Mouse (Mus musculus) embryonic facial prominence, embryonic 11.5 days (tissue): ENCODE results near the gene Sucla2. TPM values are rescaled to one million over a fixed set of nuclear protein-coding genes. Genes with fewer than 3 reads are reported as not detected.

Experiments
- ATAC-seq: fragments of 200-750 bp; cut with Nextera tagmentation; replicated peaks from 2 replicates; pipeline ENCODE4 v1.8.0; 2017; ENCODE audit warnings: low read depth; ENCODE audit not compliant: insufficient number of reproducible peaks, low FRiP score, low TSS enrichment
- DNase-seq: peaks from one replicate; pipeline ENCODE4 v3.0.0-alpha.2; 2015; ENCODE audit warnings: low spot score
- H3K27ac ChIP-seq: fragments of 300-500 bp; sonication (generic); replicated peaks from 2 replicates; pipeline ENCODE4 v1.5.1; 2014; ENCODE audit warnings: mild to moderate bottlenecking, low read depth, low read length, control low read depth
- H3K27me3 ChIP-seq: fragments of 300-500 bp; sonication (generic); 2 replicates; pipeline ENCODE4 v1.6.1; 2014; ENCODE audit warnings: mild to moderate bottlenecking, low read length, moderate library complexity, mixed read lengths; ENCODE audit not compliant: control insufficient read depth, insufficient read depth
- H3K36me3 ChIP-seq: fragments of 300-500 bp; sonication (generic); replicated peaks from 2 replicates; pipeline ENCODE4 v1.6.1; 2014; ENCODE audit warnings: low read depth, mild to moderate bottlenecking, low read length, moderate library complexity, mixed read lengths; ENCODE audit not compliant: control insufficient read depth, insufficient read depth
- H3K4me1 ChIP-seq: fragments of 300-500 bp; sonication (generic); 2 replicates; pipeline ENCODE4 v1.6.1; 2014; ENCODE audit warnings: low read length, mixed read lengths; ENCODE audit not compliant: control insufficient read depth, insufficient read depth
- H3K4me2 ChIP-seq: fragments of 300-500 bp; sonication (generic); 2 replicates; pipeline ENCODE4 v1.6.1; 2014; ENCODE audit warnings: low read depth, mild to moderate bottlenecking, control low read depth, low read length, moderate library complexity
- H3K4me3 ChIP-seq: fragments of 300-500 bp; sonication (generic); 2 replicates; pipeline ENCODE4 v1.5.1; 2014; ENCODE audit warnings: low read depth, low read length, control low read depth
- H3K9ac ChIP-seq: fragments of 300-500 bp; sonication (generic); replicated peaks from 2 replicates; pipeline ENCODE4 v1.6.1; 2014; ENCODE audit warnings: mild to moderate bottlenecking, control low read depth, low read length
- H3K9me3 ChIP-seq: fragments of 300-500 bp; sonication (generic); replicated peaks from 2 replicates; pipeline ENCODE4 v1.6.1; 2016; ENCODE audit warnings: mild to moderate bottlenecking, low read length, inconsistent platforms, mixed read lengths; ENCODE audit not compliant: control insufficient read depth
- WGBS: fragments of 180-500 bp; shearing (Covaris S2); extraction: QIAGEN DNeasy Blood & Tissue Kit; methylation state at CpG from one replicate; pipeline ENCODE4 v1.1.7; 2014; 5-methylcytosine and 5-hydroxymethylcytosine counted together
- polyA plus RNA-seq: library from polyadenylated mRNA; unstranded; fragments of >200 nt; fragmentation: Nextera tagmentation; extraction: Ambion mirVana; gene quantifications from 2 replicates; pipeline ENCODE4 v1.2.1, GENCODE M21; 2014

The Sucla2 gene
- polyA plus RNA-seq, 1 experiment from 2014 or later: 134 TPM

DNA sequence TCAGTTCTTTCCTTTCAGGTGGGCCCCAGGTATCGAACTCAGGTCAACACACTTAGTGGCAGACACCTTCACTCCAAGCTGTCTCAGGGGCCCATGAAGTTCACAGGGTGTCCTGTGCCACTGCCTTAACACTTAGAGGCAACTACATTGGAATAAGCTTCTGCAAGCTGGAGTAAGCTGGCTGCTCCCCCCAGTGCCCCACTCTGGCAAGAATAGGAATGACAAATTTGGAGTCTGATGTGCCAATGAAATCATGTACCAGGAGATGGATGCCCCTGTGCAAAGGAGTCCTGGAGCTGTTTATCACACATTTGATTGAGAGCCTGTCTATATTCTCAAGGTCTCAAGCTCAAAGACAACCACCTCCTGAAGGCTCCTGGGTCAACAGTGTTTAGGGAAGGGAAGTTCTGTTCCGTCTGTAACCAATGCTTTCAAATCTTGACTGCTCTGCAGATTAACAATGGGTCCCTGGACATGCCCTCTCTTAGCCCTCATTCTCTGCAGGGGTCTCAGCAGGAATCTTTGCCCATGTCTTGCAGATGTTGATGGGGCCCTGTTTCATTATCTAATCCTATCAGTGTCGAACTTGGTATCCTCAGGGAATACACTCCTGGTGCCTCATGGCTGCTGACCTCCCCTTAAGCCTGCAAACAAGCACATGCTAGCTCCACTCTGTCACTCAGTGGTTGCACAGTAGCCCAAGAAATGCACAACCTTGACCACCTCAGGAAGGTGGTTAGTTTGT, 40.6 kb upstream of the Sucla2 start:
- Histone ChIP-seq H3K36me3 (no peaks in the 10 kb centered on the region), H3K27ac (no peak overlapping the region), H3K4me3 (no peak overlapping the region), H3K27me3 (no peaks in the 10 kb centered on the region), H3K9ac (no peak overlapping the region), H3K4me2 (no peak overlapping the region), H3K4me1 (no peaks in the 10 kb centered on the region), H3K9me3 (no peaks in the 10 kb centered on the region)
- no peak for ATAC-seq
- DNase-seq: no peak
- WGBS: 64% methylated on average over 3 of the region's 3 CpGs

DNA sequence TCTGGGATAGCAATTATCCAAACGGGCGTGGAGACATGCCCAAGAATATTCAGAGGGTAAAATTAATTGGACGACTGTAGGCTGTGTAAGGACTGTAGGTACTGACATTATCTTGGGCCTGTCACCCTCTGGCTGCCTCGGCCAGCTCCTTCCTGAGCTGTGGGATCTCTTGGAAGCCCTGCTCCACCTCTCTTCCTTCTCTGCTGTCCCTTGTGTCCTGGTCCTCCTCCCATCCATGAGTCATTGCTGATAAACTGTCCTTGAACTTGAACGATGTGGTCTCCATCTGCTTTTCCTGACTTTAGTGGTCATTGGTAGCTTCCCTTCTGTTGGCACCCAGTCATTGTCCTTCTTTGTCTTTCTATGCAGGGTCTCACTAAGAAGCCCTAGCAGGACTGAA, 38.5 kb upstream of the Sucla2 start:
- H3K4me3 ChIP-seq: no peak overlapping the region

GRCm38 (mm10) chr14:73493356-73493755, 31.8 kb upstream of the Sucla2 start:
- DNase-seq (no peak), ATAC-seq (no peak)
- Histone ChIP-seq H3K4me3 (no peak overlapping the region), H3K27ac (no peak overlapping the region), H3K27me3 (no peaks in the 10 kb centered on the region), H3K36me3 (no peaks in the 10 kb centered on the region), H3K4me1 (no peaks in the 10 kb centered on the region), H3K4me2 (no peak overlapping the region), H3K9me3 (no peaks in the 10 kb centered on the region), H3K9ac (no peak overlapping the region)
- WGBS: 89% methylated on average over 6 of the region's 6 CpGs

More for the DNA sequence above, 38.5 kb upstream of the Sucla2 start:
- no peak overlapping the region for H3K27ac ChIP-seq
- no peaks in the 10 kb centered on the region for H3K4me1 ChIP-seq
- H3K36me3 ChIP-seq: no peaks in the 10 kb centered on the region
- 65% methylated on average over 5 of the region's 5 CpGs for WGBS
- no peaks in the 10 kb centered on the region for H3K9me3 ChIP-seq
- no peak overlapping the region for H3K4me2 ChIP-seq
- no peak for ATAC-seq
- H3K27me3 ChIP-seq: no peaks in the 10 kb centered on the region
- DNase-seq: no peak
- no peak overlapping the region for H3K9ac ChIP-seq

DNA sequence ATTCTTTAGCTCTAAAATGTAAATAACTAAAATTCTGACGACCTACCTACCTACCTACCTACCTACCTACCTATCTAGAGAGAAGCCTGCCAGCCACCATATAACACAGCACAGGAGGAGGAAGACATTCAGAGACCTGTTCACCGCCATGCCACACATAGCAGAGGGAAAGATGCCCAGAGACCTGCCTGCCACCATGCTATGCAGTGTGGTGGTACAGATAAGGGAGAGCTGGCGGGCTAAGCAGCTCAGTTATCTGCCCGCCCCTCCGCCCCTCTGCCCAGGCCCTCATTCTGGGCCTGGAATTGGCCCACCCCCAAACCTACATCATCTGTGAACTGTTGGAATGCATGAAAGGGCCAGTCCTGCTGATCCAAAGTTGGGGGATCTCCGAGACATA, 31.0 kb upstream of the Sucla2 start:
- no peak for DNase-seq
- 77% methylated on average over 6 of the region's 6 CpGs for WGBS

DNA sequence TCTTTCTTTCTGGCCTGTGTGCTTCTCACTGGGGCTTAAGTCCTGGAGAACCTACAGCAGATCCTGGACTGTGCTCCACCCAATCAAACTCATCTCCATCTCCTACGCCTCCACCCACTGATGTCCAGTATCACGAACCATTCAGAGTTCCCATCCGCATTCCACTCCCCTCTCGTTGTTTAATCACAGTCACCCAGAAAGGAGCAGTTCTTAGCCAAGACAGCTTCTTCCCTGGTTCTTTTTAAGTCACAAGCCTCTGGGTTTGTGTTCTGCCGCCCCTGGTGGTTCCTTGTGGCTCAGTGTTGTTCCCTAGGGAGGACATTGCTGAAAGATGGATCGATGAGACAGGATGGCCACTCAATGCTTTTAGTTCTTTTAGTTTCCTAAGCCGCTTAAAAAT, 29.4 kb upstream of the Sucla2 start:
- DNase-seq: no peak
- Histone ChIP-seq H3K4me3 (no peak overlapping the region), H3K9ac (no peak overlapping the region), H3K9me3 (no peaks in the 10 kb centered on the region), H3K4me2 (no peak overlapping the region), H3K36me3 (no peaks in the 10 kb centered on the region), H3K4me1 (no peaks in the 10 kb centered on the region), H3K27ac (no peak overlapping the region), H3K27me3 (no peaks in the 10 kb centered on the region)
- ATAC-seq: no peak
- 69% methylated on average over 7 of the region's 7 CpGs for WGBS

More for the DNA sequence above, 31.0 kb upstream of the Sucla2 start:
- Histone ChIP-seq H3K4me2 (no peak overlapping the region), H3K9me3 (no peaks in the 10 kb centered on the region), H3K27ac (no peak overlapping the region), H3K27me3 (no peaks in the 10 kb centered on the region), H3K9ac (no peak overlapping the region), H3K36me3 (no peaks in the 10 kb centered on the region), H3K4me1 (no peaks in the 10 kb centered on the region), H3K4me3 (no peak overlapping the region)
- ATAC-seq: no peak

DNA sequence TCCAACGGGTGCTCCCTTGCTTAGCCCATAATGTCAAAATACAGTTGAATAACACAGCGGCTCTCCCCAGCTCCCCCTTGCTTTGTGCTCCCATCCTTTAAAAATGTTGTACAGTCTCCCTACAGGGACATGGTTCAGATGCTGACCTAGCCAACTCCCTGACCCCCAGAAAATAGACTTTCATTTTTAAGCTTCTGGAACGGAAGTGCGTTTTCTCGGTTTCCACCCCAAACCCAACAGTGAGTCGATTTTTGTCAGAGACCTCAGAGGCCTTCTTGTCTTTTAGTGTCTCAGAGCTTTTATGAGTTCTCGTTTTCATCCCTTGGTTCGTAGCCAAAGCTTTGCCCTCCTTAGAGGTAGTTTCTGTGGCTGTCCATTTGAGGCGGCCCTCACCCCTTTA, 23.8 kb upstream of the Sucla2 start:
- Histone ChIP-seq H3K4me2 (no peak overlapping the region), H3K4me1 (no peaks in the 10 kb centered on the region), H3K36me3 (no peaks in the 10 kb centered on the region), H3K27ac (no peak overlapping the region), H3K27me3 (no peaks in the 10 kb centered on the region), H3K9ac (no peak overlapping the region), H3K4me3 (no peak overlapping the region), H3K9me3 (no peaks in the 10 kb centered on the region)
- WGBS: 89% methylated on average over 9 of the region's 9 CpGs
- ATAC-seq: no peak
- no peak for DNase-seq

- DNase-seq: no peak
- WGBS: 81% methylated on average over 6 of the region's 6 CpGs
- Histone ChIP-seq H3K4me1 (no peaks in the 10 kb centered on the region), H3K27me3 (no peaks in the 10 kb centered on the region), H3K27ac (no peak overlapping the region), H3K9ac (no peak overlapping the region), H3K4me2 (no peak overlapping the region), H3K4me3 (no peak overlapping the region), H3K9me3 (no peaks in the 10 kb centered on the region), H3K36me3 (no peaks in the 10 kb centered on the region)
- ATAC-seq: no peak
These were observed 23.4 kb upstream of the Sucla2 start for GRCm38 (mm10) chr14:73501721-73502120.

DNA sequence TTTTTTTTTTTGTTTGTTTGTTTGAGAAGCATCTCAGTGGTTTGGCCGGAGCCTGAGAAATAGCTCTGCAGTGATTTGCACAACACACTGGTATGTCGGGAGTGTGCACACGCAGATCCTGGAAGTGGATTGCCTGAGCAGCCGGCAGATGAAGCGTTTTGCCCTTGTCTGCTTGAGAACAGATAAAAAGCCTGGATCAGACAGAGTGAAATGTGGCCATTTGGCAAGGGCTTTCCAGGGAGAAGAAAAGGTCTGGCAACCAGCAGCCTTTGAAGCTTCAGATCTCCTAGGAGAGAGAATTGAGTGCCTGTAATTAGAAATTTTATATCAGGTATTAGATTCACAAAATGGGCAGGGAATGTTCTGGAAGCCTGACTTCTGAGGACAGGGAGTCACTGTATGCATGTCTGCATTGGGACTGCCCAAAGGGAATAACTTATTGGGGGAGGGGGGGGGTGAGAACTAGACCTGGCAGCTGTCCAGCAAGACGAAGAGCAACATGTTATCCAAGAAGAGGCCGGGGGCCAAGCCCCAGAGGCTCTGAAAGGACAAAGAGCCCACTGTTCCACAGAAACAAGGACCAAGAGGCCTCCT, 22.4 kb upstream of the Sucla2 start:
- ATAC-seq: no peak; the same call in 1 of the 2 replicates
- 36% methylated on average over 7 of the region's 7 CpGs for WGBS
- Histone ChIP-seq H3K4me2 (no peak overlapping the region), H3K4me3 (no peak overlapping the region), H3K4me1 (no peaks in the 10 kb centered on the region), H3K27me3 (no peaks in the 10 kb centered on the region), H3K27ac (no peak overlapping the region), H3K36me3 (no peaks in the 10 kb centered on the region), H3K9ac (no peak overlapping the region), H3K9me3 (no peaks in the 10 kb centered on the region)
- DNase-seq: peak; percentile 41
